Mouse (Mus musculus): ENCODE measurements at regions not wholly inside any gene's neighbourhood (a gene's known extent, or its start where the extent isn't known, plus 50 kb on each side); places are given as distances from the start of the nearest gene placed in this dataset.
"Not testable (repeated sequence)": the region's sequence is repeated elsewhere in the genome, so short reads cannot be mapped to it uniquely, and the experiment has no call there.

- DNase-seq (ENCODE audit: low read depth, low spot score): no peak
These were observed 825.0 kb downstream of the Gm9195 start for GRCm38 (mm10) chr14:71666656-71667055.

GRCm38 (mm10) chr14:71660166-71660565 lies 831.5 kb downstream of the Gm9195 start:
- no peak for DNase-seq (ENCODE audit: low read depth, low spot score)

GRCm38 (mm10) chr14:71654785-71655627 lies 836.6 kb downstream of the Gm9195 start:
- DNase-seq (ENCODE audit: low read depth, low spot score): no peak

GRCm38 (mm10) chr14:71642536-71642935 lies 849.1 kb downstream of the Gm9195 start:
- no peak for DNase-seq (ENCODE audit: low read depth, low spot score)

GRCm38 (mm10) chr14:71639083-71639482 lies 852.6 kb downstream of the Gm9195 start:
- no peak for DNase-seq (ENCODE audit: low read depth, low spot score)

GRCm38 (mm10) chr14:71635091-71635490 lies 856.5 kb downstream of the Gm9195 start:
- no peak for DNase-seq (ENCODE audit: low read depth, low spot score)

GRCm38 (mm10) chr14:71609698-71610301 lies 881.8 kb downstream of the Gm9195 start:
- DNase-seq (ENCODE audit: low read depth, low spot score): peak; percentile 6

- DNase-seq (ENCODE audit: low read depth, low spot score): peak; percentile 5
These were observed 887.9 kb downstream of the Gm9195 start for GRCm38 (mm10) chr14:71603710-71604109.

GRCm38 (mm10) chr14:71597859-71598258 lies 893.8 kb downstream of the Gm9195 start:
- peak; percentile 13 for DNase-seq (ENCODE audit: low read depth, low spot score)

- peak; percentile 75 for DNase-seq (ENCODE audit: low read depth, low spot score)
These were observed 902.9 kb downstream of the Gm9195 start for GRCm38 (mm10) chr14:71588694-71589240.

- peak; percentile 54 for DNase-seq (ENCODE audit: low read depth, low spot score)
These were observed 903.6 kb downstream of the Gm9195 start for GRCm38 (mm10) chr14:71588006-71588405.

GRCm38 (mm10) chr14:71564816-71565215 lies 926.8 kb downstream of the Gm9195 start:
- peak; percentile 31 for DNase-seq (ENCODE audit: low read depth, low spot score)

- peak; percentile 72 for DNase-seq (ENCODE audit: low read depth, low spot score)
These were observed 929.7 kb downstream of the Gm9195 start for GRCm38 (mm10) chr14:71561906-71562305.

GRCm38 (mm10) chr14:71554324-71554723 lies 937.3 kb downstream of the Gm9195 start:
- not testable (repeated sequence) for DNase-seq (ENCODE audit: low read depth, low spot score)

GRCm38 (mm10) chr14:71543580-71543979 lies 943.9 kb upstream of the Fam160b2 start:
- peak; percentile 54 for DNase-seq (ENCODE audit: low read depth, low spot score)

- peak; percentile 17 for DNase-seq (ENCODE audit: low read depth, low spot score)
These were observed 932.5 kb upstream of the Fam160b2 start for GRCm38 (mm10) chr14:71532074-71532659.

GRCm38 (mm10) chr14:71531298-71531697 lies 931.7 kb upstream of the Fam160b2 start:
- DNase-seq (ENCODE audit: low read depth, low spot score): no peak

- peak; percentile 39 for DNase-seq (ENCODE audit: low read depth, low spot score)
These were observed 930.8 kb upstream of the Fam160b2 start for GRCm38 (mm10) chr14:71530421-71530820.

- DNase-seq (ENCODE audit: low read depth, low spot score): peak; percentile 63
These were observed 918.9 kb upstream of the Fam160b2 start for GRCm38 (mm10) chr14:71518541-71518940.

GRCm38 (mm10) chr14:71500851-71501250 lies 901.2 kb upstream of the Fam160b2 start:
- DNase-seq (ENCODE audit: low read depth, low spot score): no peak

- DNase-seq (ENCODE audit: low read depth, low spot score): peak; percentile 20
These were observed 891.6 kb upstream of the Fam160b2 start for GRCm38 (mm10) chr14:71491201-71491600.

Measured in brain, adult 2 months (tissue).